Mouse (Mus musculus): ENCODE measurements around the gene Pgm2. TPM values are rescaled to one million over a fixed set of nuclear protein-coding genes. Genes with fewer than 3 reads are reported as not detected.

The Pgm2 gene
- total and polyA plus RNA-seq, 3 experiments, result 9.8 to 27.2 (median 22.5) TPM

DNA sequence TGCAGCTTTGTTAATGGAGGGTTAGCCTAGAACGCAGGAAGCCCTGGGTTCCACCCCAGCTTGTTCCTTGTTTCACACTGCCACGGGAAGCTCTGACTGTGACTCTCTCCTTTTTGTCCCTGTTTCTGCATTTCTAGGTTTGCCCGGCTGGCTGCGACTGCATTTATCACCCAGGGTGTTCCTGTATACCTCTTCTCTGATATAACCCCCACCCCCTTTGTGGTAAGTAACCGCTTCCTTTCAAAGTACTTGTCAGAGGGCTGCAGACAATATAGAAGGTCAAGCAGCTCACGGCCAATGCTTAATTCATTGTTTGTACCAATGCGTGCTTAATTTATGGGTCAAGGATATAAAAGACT, 9.9 kb downstream of the Pgm2 start:
- Histone ChIP-seq H3K9me3 (replicated peaks; ENCODE audit: low read length) (no peaks in the 10 kb centered on the region), H3K4me2 (ENCODE audit: insufficient read depth, low read depth, poor library complexity, severe bottlenecking) (no peak overlapping the region), H3K9ac (ENCODE audit: insufficient read depth, low read depth) (no peak overlapping the region), H3K27me3 (replicated peaks) (no peaks in the 10 kb centered on the region), H3K4me1 (ENCODE audit: control insufficient read depth in 1 of 2, insufficient read depth in 2 of 2) (no peaks in the 10 kb centered on the region), H3K27ac (ENCODE audit: insufficient read depth, low read depth) (no peak overlapping the region), H3K36me3 (replicated peaks in 1 of 2; ENCODE audit: control insufficient read depth in 1 of 2, insufficient read depth in 1 of 2, low read length in 1 of 2) (peaks cover 26 to 76% of the 10 kb centered on the region in 2 experiments), H3K79me2 (replicated peaks; ENCODE audit: control insufficient read depth, extremely low read depth, insufficient read depth, poor library complexity, severe bottlenecking) (no peaks in the 10 kb centered on the region), H3K4me3 (replicated peaks in 1 of 3; ENCODE audit: low read depth in 2 of 3, low read length in 2 of 3, poor library complexity in 1 of 3) (no peak overlapping the region)
- in situ Hi-C loops (cut with MboI; ENCODE audit: low pct_ligation_motif_present, low pct_unique_long_range_greater_than_20kb, low sequenced_read_pairs) (no loop called here), dilution Hi-C loops (cut with MboI; ENCODE audit: extremely low pct_ligation_motif_present, extremely low pct_unique_long_range_greater_than_20kb, low sequenced_read_pairs) (no loop called here)
- DNase-seq (ENCODE audit: extremely low read depth), result no peak
- TF ChIP-seq MAFK (IDR thresholded peaks at IDR 0.05; ENCODE audit: insufficient replicate concordance, low read length) (no peak), RCOR1 (conservative IDR thresholded peaks at IDR 0.05; ENCODE audit: low read depth, low read length) (no peak), GABPA (IDR thresholded peaks at IDR 0.05; ENCODE audit: insufficient replicate concordance, low read depth, low read length) (no peak), SIN3A (IDR thresholded peaks at IDR 0.05; ENCODE audit: low read length) (no peak), TBP (conservative IDR thresholded peaks at IDR 0.05; ENCODE audit: low read depth, low read length) (no peak), UBTF (IDR thresholded peaks at IDR 0.05; ENCODE audit: low read depth, low read length) (no peak), IRF4 (IDR thresholded peaks at IDR 0.05; ENCODE audit: low read depth, low read length) (no peak), MXI1 (IDR thresholded peaks at IDR 0.05; ENCODE audit: low read depth, low read length) (no peak), NRF1 (IDR thresholded peaks at IDR 0.05; ENCODE audit: low read depth, low read length) (no peak), JUN (IDR thresholded peaks at IDR 0.05; ENCODE audit: insufficient read depth, low read depth, low read length) (no peak), CTCF (conservative IDR thresholded peaks at IDR 0.05 in 1 of 2, IDR thresholded peaks at IDR 0.05 in 1 of 2; ENCODE audit: low read depth in 2 of 2, low read length in 2 of 2) (no peak), ZKSCAN1 (IDR thresholded peaks at IDR 0.05; ENCODE audit: borderline replicate concordance, low read depth, low read length) (no peak), CHD1 (IDR thresholded peaks at IDR 0.05; ENCODE audit: low read depth, low read length) (no peak), MYC (IDR thresholded peaks at IDR 0.05; ENCODE audit: low read depth, low read length) (no peak), USF1 (IDR thresholded peaks at IDR 0.05; ENCODE audit: low read depth, low read length) (no peak), ELF1 (IDR thresholded peaks at IDR 0.05; ENCODE audit: low read depth, low read length) (no peak), KAT2A (IDR thresholded peaks at IDR 0.05; ENCODE audit: insufficient replicate concordance, low read length) (no peak)

DNA sequence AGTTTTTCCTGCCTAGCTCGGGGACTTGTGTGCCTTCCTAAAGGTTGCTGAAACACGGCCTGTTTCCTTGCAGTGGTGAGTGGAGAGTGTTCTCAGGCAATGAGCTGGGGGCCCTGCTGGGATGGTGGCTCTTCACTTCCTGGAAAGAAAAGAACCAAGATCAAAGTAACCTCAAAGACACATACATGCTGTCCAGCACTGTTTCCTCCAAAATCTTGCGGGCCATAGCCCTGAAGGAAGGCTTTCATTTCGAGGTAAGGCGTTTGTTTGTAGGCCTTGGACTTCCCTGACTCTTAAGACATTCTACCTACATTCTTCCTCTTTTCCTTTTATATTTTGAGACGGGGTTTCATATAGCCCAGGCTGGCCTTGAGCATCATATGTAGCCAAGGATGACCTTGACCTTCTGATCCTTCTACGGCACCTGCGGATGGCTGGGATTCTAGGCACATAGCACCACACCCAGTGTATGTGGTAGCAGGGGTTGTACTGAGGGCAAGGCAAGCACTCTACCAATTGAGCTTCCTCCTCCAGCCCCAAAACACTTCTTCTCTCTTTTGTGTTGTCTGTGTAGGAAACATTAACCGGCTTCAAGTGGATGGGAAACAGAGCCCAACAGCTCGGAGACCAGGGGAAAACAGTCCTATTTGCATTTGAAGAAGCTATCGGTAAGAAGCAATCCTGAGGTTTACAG, 15.0 kb downstream of the Pgm2 start:
- DNase-seq (ENCODE audit: extremely low read depth), result no peak
- H3K9me3 ChIP-seq (replicated peaks; ENCODE audit: low read length), result no peaks in the 10 kb centered on the region
- no peak overlapping the region for H3K27ac ChIP-seq (ENCODE audit: insufficient read depth, low read depth)
- dilution Hi-C loops (cut with MboI; ENCODE audit: extremely low pct_ligation_motif_present, extremely low pct_unique_long_range_greater_than_20kb, low sequenced_read_pairs), result no loop called here
- no peaks in the 10 kb centered on the region for H3K79me2 ChIP-seq (replicated peaks; ENCODE audit: control insufficient read depth, extremely low read depth, insufficient read depth, poor library complexity, severe bottlenecking)
- no peaks in the 10 kb centered on the region for H3K4me1 ChIP-seq (ENCODE audit: control insufficient read depth in 1 of 2, insufficient read depth in 2 of 2)
- in situ Hi-C loops (cut with MboI; ENCODE audit: low pct_ligation_motif_present, low pct_unique_long_range_greater_than_20kb, low sequenced_read_pairs), result no loop called here
- no peak for TF ChIP-seq EP300 (IDR thresholded peaks at IDR 0.05; ENCODE audit: low read length)
- no peak for TF ChIP-seq ZMIZ1 (IDR thresholded peaks at IDR 0.05; ENCODE audit: low read depth, low read length)
- no peak for TF ChIP-seq NRF1 (IDR thresholded peaks at IDR 0.05; ENCODE audit: low read depth, low read length)
- no peak for TF ChIP-seq E2F4 (IDR thresholded peaks at IDR 0.05; ENCODE audit: insufficient replicate concordance, low read depth, low read length)
- TF ChIP-seq MAZ (IDR thresholded peaks at IDR 0.05; ENCODE audit: low read depth, low read length), result no peak
- peaks cover 36 to 80% of the 10 kb centered on the region in 2 experiments for H3K36me3 ChIP-seq (replicated peaks in 1 of 2; ENCODE audit: control insufficient read depth in 1 of 2, insufficient read depth in 1 of 2, low read length in 1 of 2)
- no peak overlapping the region for H3K4me2 ChIP-seq (ENCODE audit: insufficient read depth, low read depth, poor library complexity, severe bottlenecking)
- no peaks in the 10 kb centered on the region for H3K27me3 ChIP-seq (replicated peaks)
- H3K9ac ChIP-seq (ENCODE audit: insufficient read depth, low read depth), result no peak overlapping the region
- H3K4me3 ChIP-seq (replicated peaks in 1 of 3; ENCODE audit: low read depth in 2 of 3, low read length in 2 of 3, poor library complexity in 1 of 3), result no peak overlapping the region

All from CH12.LX (cell line).